Mouse (Mus musculus) heart, postnatal 0 days (tissue): Measurements from ENCODE around the gene Hist2h2aa1. TPM values are rescaled to one million over a fixed set of nuclear protein-coding genes. Genes with fewer than 3 reads are reported as not detected.

Source experiments
- ATAC-seq: fragments of 200-750 bp; cut with Nextera tagmentation; 2 replicates; pipeline ENCODE4 v1.8.0; 2017; ENCODE audit warnings: low read depth, moderate number of reproducible peaks, moderate library complexity; ENCODE audit not compliant: insufficient read depth
- DNase-seq: peaks from one replicate; pipeline ENCODE4 v3.0.0-alpha.2; 2016; ENCODE audit warnings: low spot score
- H3K27ac ChIP-seq: fragments of 300-500 bp; sonication (generic); 2 replicates; pipeline ENCODE4 v1.5.1; 2014; ENCODE audit warnings: low read depth, mild to moderate bottlenecking
- H3K27me3 ChIP-seq: fragments of 300-500 bp; sonication (generic); 2 replicates; pipeline ENCODE4 v1.6.1; 2014; ENCODE audit warnings: low read length, mixed read lengths; ENCODE audit not compliant: control insufficient read depth, insufficient read depth
- H3K36me3 ChIP-seq: fragments of 300-500 bp; sonication (generic); replicated peaks from 2 replicates; pipeline ENCODE4 v1.6.1; 2014; ENCODE audit warnings: low read length, mixed read lengths; ENCODE audit not compliant: control insufficient read depth, insufficient read depth
- H3K4me1 ChIP-seq: fragments of 300-500 bp; sonication (generic); 2 replicates; pipeline ENCODE4 v1.6.1; 2014; ENCODE audit warnings: antibody characterized with exemption; ENCODE audit not compliant: control insufficient read depth, insufficient read depth
- H3K4me2 ChIP-seq: fragments of 300-500 bp; sonication (generic); 2 replicates; pipeline ENCODE4 v1.6.1; 2014; ENCODE audit warnings: low read depth, mild to moderate bottlenecking, low read length, moderate library complexity
- H3K4me3 ChIP-seq: fragments of 300-500 bp; sonication (generic); 2 replicates; pipeline ENCODE4 v1.5.1; 2014; ENCODE audit warnings: low read depth, low read length
- H3K9ac ChIP-seq: fragments of 300-500 bp; sonication (generic); replicated peaks from 2 replicates; pipeline ENCODE4 v1.6.1; 2014; ENCODE audit warnings: low read depth, low read length, mixed read lengths
- H3K9me3 ChIP-seq: fragments of 300-500 bp; sonication (generic); replicated peaks from 2 replicates; pipeline ENCODE4 v1.6.1; 2016; ENCODE audit warnings: low read length; ENCODE audit not compliant: control insufficient read depth
- CTCF ChIP-seq: IDR thresholded peaks from 2 replicates; pipeline ENCODE4 v1.5.1; 2016; ENCODE audit warnings: antibody characterized with exemption, control low read depth, low read depth
- EP300 ChIP-seq: IDR thresholded peaks from 2 replicates; pipeline ENCODE4 v1.6.1; 2016; ENCODE audit warnings: antibody characterized with exemption, low read depth
- WGBS: fragments of 180-500 bp; shearing (Covaris S2); extraction: QIAGEN DNeasy Blood & Tissue Kit; methylation state at CpG from one replicate; pipeline ENCODE4 v1.1.7; 2014; 5-methylcytosine and 5-hydroxymethylcytosine counted together
- polyA plus RNA-seq: library from polyadenylated mRNA; unstranded; fragments of >200 nt; fragmentation: Nextera tagmentation; extraction: Ambion mirVana; gene quantifications from 2 replicates; pipeline ENCODE4 v1.2.1, GENCODE M21; 2015
- total RNA-seq: library from RNA; depleted of rRNA; stranded (reverse); fragments of >200 nt; gene quantifications from 2 replicates; pipeline ENCODE4 v1.2.3, GENCODE M21; 2014; ENCODE audit warnings: low replicate concordance

The Hist2h2aa1 gene
- total and polyA plus RNA-seq, 2 experiments from 2014 or later = 22.0 to 1,660 TPM

DNA sequence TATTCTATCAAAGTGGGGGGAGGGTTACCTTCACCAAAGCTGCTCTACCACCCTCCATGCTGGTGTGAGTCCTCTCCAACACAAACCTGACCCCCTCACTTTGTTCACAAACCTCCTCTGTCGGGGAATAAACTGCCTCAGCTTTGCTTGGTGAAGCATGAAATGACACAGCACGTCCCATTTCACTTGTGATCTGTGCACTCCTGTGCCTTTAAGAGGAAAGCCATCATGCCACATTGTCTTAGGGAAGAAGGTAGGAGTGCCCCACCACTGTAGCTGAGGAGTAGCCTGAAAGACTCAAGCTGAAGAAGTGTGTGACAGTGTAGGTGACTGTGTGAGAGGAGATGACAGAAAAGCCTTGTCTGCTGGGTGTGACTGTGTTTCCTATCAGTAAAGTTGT, 19.9 kb upstream of the Hist2h2aa1 start:
- 30% methylated on average over 2 of the region's 2 CpGs for WGBS
- Histone ChIP-seq H3K27me3 (no peaks in the 10 kb centered on the region), H3K4me2 (0 out of 2 replicates have a peak overlapping the region, but pooled peaks have one; percentile 12), H3K9ac (peak overlapping the region; percentile 26), H3K4me3 (no peak overlapping the region), H3K9me3 (no peaks in the 10 kb centered on the region), H3K36me3 (no peaks in the 10 kb centered on the region), H3K27ac (no peak overlapping the region), H3K4me1 (peaks cover 32% of the 10 kb centered on the region)
- ATAC-seq = no peak
- TF ChIP-seq EP300 (no peak), CTCF (no peak)
- no peak for DNase-seq

DNA sequence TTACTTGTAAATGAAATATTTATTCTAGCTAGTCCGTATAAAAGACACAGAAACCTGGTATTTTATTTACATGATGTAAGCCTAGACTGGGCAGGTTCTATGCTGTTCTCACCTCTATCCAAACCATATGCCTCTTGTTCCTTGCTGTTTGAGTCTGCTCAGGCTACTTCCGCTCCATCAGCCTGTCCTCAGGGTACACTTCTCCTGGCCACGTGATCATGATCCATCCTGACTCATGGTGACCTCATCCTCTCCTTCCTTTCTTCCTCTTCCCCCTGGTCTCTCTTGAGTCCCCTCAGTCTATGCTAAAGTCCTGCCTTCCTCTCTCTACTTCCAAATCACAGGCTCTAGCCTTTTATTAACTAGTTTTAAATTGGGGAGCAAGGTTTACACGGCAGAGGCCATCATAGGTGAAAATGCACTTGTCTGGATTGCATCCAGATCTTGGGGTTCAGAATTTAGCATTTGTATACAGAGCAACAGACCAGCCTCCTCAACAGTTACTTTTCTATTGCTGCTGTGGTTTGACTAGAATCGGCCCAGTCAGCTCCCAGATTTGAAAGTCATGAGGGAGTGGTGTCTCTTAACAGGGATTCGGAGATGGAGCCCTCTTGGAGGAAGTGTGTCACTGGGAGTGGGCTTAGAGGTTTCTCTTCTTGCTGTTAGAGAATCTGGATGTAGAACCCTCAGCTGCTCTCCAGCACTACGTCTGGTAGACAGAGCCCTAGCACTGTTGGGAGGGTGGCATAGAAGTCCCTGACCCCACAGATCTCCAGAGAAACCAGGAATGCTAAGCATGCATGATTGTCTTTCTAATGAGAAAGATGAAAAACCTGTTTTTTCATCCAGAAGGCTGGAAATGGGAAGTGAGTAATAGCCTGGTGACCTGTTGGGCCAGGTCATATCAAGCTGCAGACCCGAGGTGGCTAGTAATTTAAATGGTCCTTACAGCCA, 18.3 kb upstream of the Hist2h2aa1 start:
- no peaks in the 10 kb centered on the region for H3K9me3 ChIP-seq
- TF ChIP-seq EP300 = no peak
- no peak for TF ChIP-seq CTCF
- no peak overlapping the region for H3K4me3 ChIP-seq
- no peak overlapping the region for H3K27ac ChIP-seq
- no peaks in the 10 kb centered on the region for H3K27me3 ChIP-seq
- WGBS = 61% methylated on average over 8 of the region's 8 CpGs
- no peak for DNase-seq
- peak; percentile 47 for ATAC-seq
- no peak overlapping the region for H3K9ac ChIP-seq
- H3K36me3 ChIP-seq = no peaks in the 10 kb centered on the region
- no peak overlapping the region for H3K4me2 ChIP-seq
- peaks cover 28% of the 10 kb centered on the region for H3K4me1 ChIP-seq

DNA sequence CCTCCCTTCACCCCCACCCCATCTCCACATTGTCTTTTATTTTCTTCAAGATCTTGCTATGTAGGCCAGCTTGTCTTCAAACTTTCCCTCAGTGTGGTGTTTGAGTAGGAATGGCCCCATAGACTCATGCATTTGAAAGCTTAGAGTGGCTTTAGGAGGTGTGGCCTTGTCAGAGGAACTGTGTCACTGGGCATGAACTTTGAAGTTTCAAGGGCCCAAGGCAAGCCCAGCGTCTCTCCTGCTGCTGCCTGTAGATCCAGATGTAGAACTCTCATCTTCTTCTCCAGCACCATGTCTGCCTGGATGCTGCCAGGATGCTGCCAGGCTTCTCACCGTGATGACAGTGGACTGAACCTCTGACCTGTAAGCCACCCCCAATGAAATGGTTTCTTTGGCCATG, 16.5 kb upstream of the Hist2h2aa1 start:
- 56% methylated on average over 2 of the region's 2 CpGs for WGBS
- TF ChIP-seq CTCF (no peak), EP300 (no peak)
- no peak overlapping the region for H3K4me3 ChIP-seq
- no peaks in the 10 kb centered on the region for H3K27me3 ChIP-seq
- H3K9ac ChIP-seq = no peak overlapping the region
- no peak overlapping the region for H3K27ac ChIP-seq
- DNase-seq = no peak
- H3K4me1 ChIP-seq = peaks cover 12% of the 10 kb centered on the region; the same call in 1 of the 2 replicates
- H3K4me2 ChIP-seq = no peak overlapping the region
- no peaks in the 10 kb centered on the region for H3K36me3 ChIP-seq
- H3K9me3 ChIP-seq = no peaks in the 10 kb centered on the region
- ATAC-seq = no peak

DNA sequence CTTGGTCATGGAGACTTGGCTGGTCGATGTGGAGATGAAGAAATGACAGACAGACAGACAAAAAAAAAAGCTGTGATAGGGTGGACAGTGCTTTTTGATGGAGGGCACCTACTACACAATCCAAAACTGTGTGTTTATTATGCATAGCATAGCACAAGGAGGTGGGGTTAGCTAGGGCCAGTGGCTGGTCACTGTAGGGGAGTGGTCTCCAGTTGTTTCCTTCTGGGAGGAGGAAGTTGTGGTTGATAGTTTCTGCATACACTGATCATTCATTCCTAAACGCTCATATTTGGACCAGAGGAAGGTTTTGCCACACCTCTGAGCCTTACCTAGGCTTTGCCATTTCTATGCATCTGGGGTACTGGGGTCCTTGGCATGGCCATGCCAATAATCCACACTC, 14.9 kb upstream of the Hist2h2aa1 start:
- Histone ChIP-seq H3K4me2 (no peak overlapping the region), H3K9me3 (no peaks in the 10 kb centered on the region), H3K4me1 (0 out of 2 replicates have a peak, but pooled peaks cover under 1% of the 10 kb centered on the region), H3K36me3 (no peaks in the 10 kb centered on the region), H3K4me3 (no peak overlapping the region), H3K27me3 (no peaks in the 10 kb centered on the region), H3K27ac (no peak overlapping the region), H3K9ac (no peak overlapping the region)
- DNase-seq = no peak
- WGBS = 67% methylated on average over 2 of the region's 2 CpGs
- TF ChIP-seq EP300 = no peak
- ATAC-seq = no peak

DNA sequence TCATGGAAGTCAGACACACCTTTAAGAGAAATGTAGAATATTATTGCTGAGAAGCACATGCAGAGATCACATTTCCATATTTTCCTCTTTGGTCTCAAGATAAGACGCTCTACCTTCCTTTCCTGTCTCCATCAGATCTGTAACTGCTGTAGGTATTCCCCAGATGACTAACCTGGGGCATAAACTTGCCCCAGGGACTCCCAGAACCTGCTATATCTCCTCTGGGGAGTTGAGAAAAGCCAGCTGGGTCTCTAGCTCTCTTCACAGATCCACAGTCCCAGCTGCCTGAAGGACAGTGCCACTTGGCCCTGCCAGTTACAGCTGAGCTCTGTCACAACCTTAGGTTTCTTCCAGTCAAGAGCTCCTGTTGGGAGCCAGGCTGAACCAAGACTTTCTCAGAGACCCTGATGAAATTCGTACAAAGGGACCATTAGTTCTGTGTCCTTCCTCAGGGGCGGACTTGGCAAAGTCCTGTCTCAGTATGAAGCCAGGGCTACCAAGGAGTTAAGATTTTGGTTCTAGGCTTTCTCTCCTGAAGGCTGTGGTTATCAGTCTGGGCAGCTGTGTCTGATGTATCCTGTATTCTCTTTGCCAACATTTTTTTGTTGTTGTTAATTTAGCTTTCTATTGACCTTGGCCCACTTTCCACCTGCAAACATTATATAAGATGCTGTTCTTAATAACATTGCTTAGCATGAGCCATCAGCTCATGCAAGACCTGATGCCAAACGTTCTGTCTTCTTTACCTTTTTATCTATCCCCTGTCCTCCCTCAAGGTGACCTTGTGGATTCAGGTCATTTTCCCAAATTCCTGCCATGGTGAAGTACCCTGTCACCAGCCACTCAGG, 14.2 kb upstream of the Hist2h2aa1 start:
- ATAC-seq = 0 out of 2 replicates have a peak, but pooled peaks have one; percentile 22
- 57% methylated on average over 4 of the region's 4 CpGs for WGBS

More for the DNA sequence above, 14.2 kb upstream of the Hist2h2aa1 start:
- no peaks in the 10 kb centered on the region for H3K36me3 ChIP-seq
- no peaks in the 10 kb centered on the region for H3K27me3 ChIP-seq
- no peak overlapping the region for H3K4me2 ChIP-seq
- H3K27ac ChIP-seq = no peak overlapping the region
- H3K9me3 ChIP-seq = no peaks in the 10 kb centered on the region
- H3K9ac ChIP-seq = no peak overlapping the region
- H3K4me3 ChIP-seq = no peak overlapping the region
- no peak for TF ChIP-seq EP300
- no peak for TF ChIP-seq CTCF
- DNase-seq = no peak
- no peaks in the 10 kb centered on the region for H3K4me1 ChIP-seq
